Mouse (Mus musculus): ENCODE measurements at regions not wholly inside any gene's neighbourhood (a gene's known extent, or its start where the extent isn't known, plus 50 kb on each side); places are given as distances from the start of the nearest gene placed in this dataset.

DNA sequence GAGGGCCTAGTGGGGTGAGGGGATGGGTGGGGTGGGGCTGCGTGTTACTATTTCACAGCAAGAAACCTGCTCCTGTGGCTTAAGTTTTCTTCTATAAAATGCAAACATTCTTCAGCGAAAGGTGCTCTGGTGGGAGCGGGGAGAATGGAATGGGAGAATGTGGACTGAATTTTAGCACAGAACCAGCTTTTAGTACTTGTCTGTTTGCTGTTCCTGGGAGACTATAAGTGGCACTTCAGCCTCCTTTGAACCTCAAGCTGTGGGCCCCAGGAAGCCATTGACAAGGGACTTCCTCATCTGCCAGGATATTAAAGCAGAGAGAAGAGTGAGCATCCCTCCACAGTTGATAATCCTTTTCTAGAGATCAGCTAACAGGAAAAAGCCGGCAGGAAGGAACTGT is 580.2 kb downstream of the Zfp706 start:
- Histone ChIP-seq H3K27me3 (ENCODE audit: control insufficient read depth, insufficient read depth, low read length) (no peaks in the 10 kb centered on the region), H3K79me2 (ENCODE audit: control insufficient read depth, insufficient read depth, low read length) (no peaks in the 10 kb centered on the region), H3K4me1 (ENCODE audit: control insufficient read depth, insufficient read depth, low read length) (peaks cover 3% of the 10 kb centered on the region; the same call in 1 of the 2 replicates), H3K9ac (ENCODE audit: low read depth, low read length) (no peak overlapping the region), H3K4me3 (ENCODE audit: insufficient read depth, low read depth, low read length) (no peak overlapping the region), H3K36me3 (ENCODE audit: control insufficient read depth, insufficient read depth, low read length) (no peaks in the 10 kb centered on the region), H3K27ac (replicated peaks; ENCODE audit: insufficient read depth, low read depth, low read length) (no peak overlapping the region)
- DNase-seq (ENCODE audit: extremely low read depth, low read depth, low spot score) = no peak
- 67% methylated on average over 4 of the region's 4 CpGs for WGBS
- TF ChIP-seq CTCF (IDR thresholded peaks at IDR 0.05; ENCODE audit: low read depth, low read length) = no peak
- no peak for TF ChIP-seq POLR2A (IDR thresholded peaks at IDR 0.05; ENCODE audit: extremely low read depth, insufficient read depth, low read length)

DNA sequence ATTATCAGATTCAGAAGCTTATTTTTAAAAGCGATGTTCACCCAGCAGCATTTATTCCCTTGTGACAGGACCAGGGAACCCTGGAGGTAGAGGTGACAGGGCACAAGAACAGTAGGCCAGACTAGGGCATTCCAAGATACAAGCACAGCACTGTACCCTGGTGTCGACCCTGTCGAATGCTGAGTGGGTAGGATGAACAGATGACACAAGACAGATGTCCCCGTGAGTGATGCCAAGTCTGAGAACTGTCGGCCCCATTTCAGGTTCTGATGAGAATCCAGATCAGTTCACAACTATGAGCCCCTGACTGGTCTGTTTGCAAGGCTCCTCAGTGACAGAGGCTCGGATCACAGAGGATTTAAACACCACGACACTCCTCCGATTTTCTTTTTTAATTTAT is 581.7 kb downstream of the Zfp706 start:
- DNase-seq (ENCODE audit: extremely low read depth, low read depth, low spot score) = no peak
- Histone ChIP-seq H3K36me3 (ENCODE audit: control insufficient read depth, insufficient read depth, low read length) (no peaks in the 10 kb centered on the region), H3K9ac (ENCODE audit: low read depth, low read length) (no peak overlapping the region), H3K4me3 (ENCODE audit: insufficient read depth, low read depth, low read length) (no peak overlapping the region), H3K4me1 (ENCODE audit: control insufficient read depth, insufficient read depth, low read length) (peaks cover 5% of the 10 kb centered on the region; the same call in 1 of the 2 replicates), H3K27me3 (ENCODE audit: control insufficient read depth, insufficient read depth, low read length) (no peaks in the 10 kb centered on the region), H3K79me2 (ENCODE audit: control insufficient read depth, insufficient read depth, low read length) (no peaks in the 10 kb centered on the region), H3K27ac (replicated peaks; ENCODE audit: insufficient read depth, low read depth, low read length) (no peak overlapping the region)
- WGBS = 87% methylated on average over 8 of the region's 8 CpGs
- TF ChIP-seq POLR2A (IDR thresholded peaks at IDR 0.05; ENCODE audit: extremely low read depth, insufficient read depth, low read length) (no peak), CTCF (IDR thresholded peaks at IDR 0.05; ENCODE audit: low read depth, low read length) (no peak)

DNA sequence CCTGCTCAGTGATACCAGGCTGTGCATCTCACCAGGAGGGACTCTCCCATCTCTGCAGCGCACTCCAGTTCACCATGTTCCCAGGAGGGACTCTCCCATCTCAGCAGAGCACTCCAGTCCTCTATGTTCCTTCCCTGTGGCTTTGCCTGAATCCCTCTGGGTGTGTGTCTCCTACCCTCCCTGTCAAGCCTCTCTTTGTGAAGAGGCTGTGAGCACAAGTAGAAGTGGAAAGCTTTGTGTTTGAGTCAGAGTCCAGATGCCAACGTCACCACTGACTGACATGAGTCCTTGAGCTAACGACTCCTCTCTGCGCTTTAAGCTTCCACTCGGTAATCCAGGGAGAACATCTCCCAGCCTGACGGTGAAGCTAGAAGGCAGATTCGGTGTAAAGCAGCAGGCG is 583.5 kb downstream of the Zfp706 start:
- 97% methylated on average over 8 of the region's 8 CpGs for WGBS
- no peaks in the 10 kb centered on the region for H3K27me3 ChIP-seq (ENCODE audit: control insufficient read depth, insufficient read depth, low read length)
- TF ChIP-seq CTCF (IDR thresholded peaks at IDR 0.05; ENCODE audit: low read depth, low read length) = no peak
- TF ChIP-seq POLR2A (IDR thresholded peaks at IDR 0.05; ENCODE audit: extremely low read depth, insufficient read depth, low read length) = no peak
- no peak for DNase-seq (ENCODE audit: extremely low read depth, low read depth, low spot score)
- no peak overlapping the region for H3K27ac ChIP-seq (replicated peaks; ENCODE audit: insufficient read depth, low read depth, low read length)
- no peak overlapping the region for H3K9ac ChIP-seq (ENCODE audit: low read depth, low read length)
- H3K79me2 ChIP-seq (ENCODE audit: control insufficient read depth, insufficient read depth, low read length) = no peaks in the 10 kb centered on the region
- no peaks in the 10 kb centered on the region for H3K36me3 ChIP-seq (ENCODE audit: control insufficient read depth, insufficient read depth, low read length)
- H3K4me3 ChIP-seq (ENCODE audit: insufficient read depth, low read depth, low read length) = no peak overlapping the region
- peaks cover 18% of the 10 kb centered on the region for H3K4me1 ChIP-seq (ENCODE audit: control insufficient read depth, insufficient read depth, low read length)

DNA sequence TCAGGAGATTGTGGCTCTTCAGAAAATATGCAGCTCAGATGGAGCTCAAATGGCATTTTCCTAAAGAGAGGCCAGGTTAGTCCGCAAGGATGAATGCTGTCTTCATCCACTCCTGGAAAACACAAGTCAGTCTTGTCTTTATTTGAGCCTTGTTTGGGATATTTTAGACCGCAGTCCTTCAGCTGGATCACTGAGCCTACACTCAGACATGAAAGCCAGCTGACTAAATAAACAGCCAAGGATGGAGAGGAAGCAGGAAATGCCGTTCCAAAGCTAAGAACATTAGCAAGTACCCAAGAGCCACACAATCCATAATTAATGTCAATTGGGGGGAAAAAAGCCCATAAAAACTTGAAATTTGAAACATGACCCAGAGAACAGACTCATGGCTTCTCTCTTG is 584.8 kb downstream of the Zfp706 start:
- no peaks in the 10 kb centered on the region for H3K79me2 ChIP-seq (ENCODE audit: control insufficient read depth, insufficient read depth, low read length)
- no peak for DNase-seq (ENCODE audit: extremely low read depth, low read depth, low spot score)
- H3K36me3 ChIP-seq (ENCODE audit: control insufficient read depth, insufficient read depth, low read length) = no peaks in the 10 kb centered on the region
- H3K4me1 ChIP-seq (ENCODE audit: control insufficient read depth, insufficient read depth, low read length) = peaks cover 21% of the 10 kb centered on the region
- WGBS = 75% methylated on average over 3 of the region's 3 CpGs
- H3K4me3 ChIP-seq (ENCODE audit: insufficient read depth, low read depth, low read length) = no peak overlapping the region
- TF ChIP-seq CTCF (IDR thresholded peaks at IDR 0.05; ENCODE audit: low read depth, low read length) = no peak
- H3K27me3 ChIP-seq (ENCODE audit: control insufficient read depth, insufficient read depth, low read length) = no peaks in the 10 kb centered on the region
- H3K9ac ChIP-seq (ENCODE audit: low read depth, low read length) = no peak overlapping the region
- no peak overlapping the region for H3K27ac ChIP-seq (replicated peaks; ENCODE audit: insufficient read depth, low read depth, low read length)

DNA sequence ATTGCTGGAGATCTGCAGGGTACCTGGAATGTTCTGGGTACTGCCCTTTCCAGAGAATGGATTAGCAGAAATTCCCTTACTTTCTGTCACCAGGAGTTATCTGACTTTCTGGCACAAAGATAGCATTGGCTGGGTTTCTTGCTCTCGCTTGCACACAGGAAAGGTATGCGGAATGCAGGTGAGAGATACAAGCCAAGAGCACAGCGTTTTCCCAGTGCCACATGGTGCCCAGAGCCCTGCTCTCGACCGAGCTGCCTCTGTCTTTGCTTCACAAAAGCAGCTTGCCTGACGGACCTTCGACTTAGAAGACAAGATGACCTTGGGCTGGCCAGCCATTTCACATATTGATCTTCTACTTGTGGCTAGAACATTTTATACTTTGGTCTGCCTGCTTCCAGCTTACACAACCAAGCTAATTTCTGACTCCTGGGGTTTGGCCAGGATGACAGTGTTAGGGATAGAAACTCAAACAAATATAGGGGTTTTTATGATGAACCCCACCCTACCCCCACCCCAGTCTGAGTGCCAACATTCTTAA is 587.6 kb downstream of the Zfp706 start:
- DNase-seq (ENCODE audit: extremely low read depth, low read depth, low spot score) = peak; percentile 93
- TF ChIP-seq POLR2A (IDR thresholded peaks at IDR 0.05; ENCODE audit: extremely low read depth, insufficient read depth, low read length) = no peak
- TF ChIP-seq CTCF (IDR thresholded peaks at IDR 0.05; ENCODE audit: low read depth, low read length) = no peak

DNA sequence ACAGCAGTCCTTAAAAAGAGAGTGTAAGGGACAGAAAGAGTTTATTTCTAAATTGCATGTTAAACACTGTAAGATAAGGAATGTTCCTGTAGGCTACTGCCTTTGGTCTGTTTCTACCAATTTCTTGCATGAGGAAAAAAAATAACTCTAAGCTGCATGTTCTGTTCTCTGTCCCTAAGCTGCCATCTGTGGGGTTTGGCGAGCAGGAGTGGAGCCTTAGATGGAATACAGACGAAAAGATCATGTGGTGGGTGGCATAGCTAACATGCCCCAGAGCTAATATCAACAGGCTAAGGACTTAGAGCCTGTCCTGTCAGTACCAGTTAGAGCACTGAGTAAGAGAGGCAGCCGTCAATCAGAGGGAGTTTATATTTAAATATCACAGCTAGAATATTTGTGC is 590.1 kb downstream of the Zfp706 start:
- H3K79me2 ChIP-seq (ENCODE audit: control insufficient read depth, insufficient read depth, low read length) = no peaks in the 10 kb centered on the region
- no peaks in the 10 kb centered on the region for H3K36me3 ChIP-seq (ENCODE audit: control insufficient read depth, insufficient read depth, low read length)
- TF ChIP-seq CTCF (IDR thresholded peaks at IDR 0.05; ENCODE audit: low read depth, low read length) (no peak), POLR2A (IDR thresholded peaks at IDR 0.05; ENCODE audit: extremely low read depth, insufficient read depth, low read length) (no peak)
- no peak overlapping the region for H3K9ac ChIP-seq (ENCODE audit: low read depth, low read length)
- H3K27me3 ChIP-seq (ENCODE audit: control insufficient read depth, insufficient read depth, low read length) = no peaks in the 10 kb centered on the region
- peaks cover 24% of the 10 kb centered on the region for H3K4me1 ChIP-seq (ENCODE audit: control insufficient read depth, insufficient read depth, low read length)
- H3K4me3 ChIP-seq (ENCODE audit: insufficient read depth, low read depth, low read length) = no peak overlapping the region
- H3K27ac ChIP-seq (replicated peaks; ENCODE audit: insufficient read depth, low read depth, low read length) = no peak overlapping the region
- no peak for DNase-seq (ENCODE audit: extremely low read depth, low read depth, low spot score)
- 86% methylated on average over 3 of the region's 3 CpGs for WGBS

More for the DNA sequence above, 587.6 kb downstream of the Zfp706 start:
- Histone ChIP-seq H3K9ac (ENCODE audit: low read depth, low read length) (peak overlapping the region; percentile 19; the same call in 1 of the 2 replicates), H3K4me3 (ENCODE audit: insufficient read depth, low read depth, low read length) (no peak overlapping the region), H3K36me3 (ENCODE audit: control insufficient read depth, insufficient read depth, low read length) (no peaks in the 10 kb centered on the region), H3K27me3 (ENCODE audit: control insufficient read depth, insufficient read depth, low read length) (no peaks in the 10 kb centered on the region), H3K4me1 (ENCODE audit: control insufficient read depth, insufficient read depth, low read length) (peaks cover 24% of the 10 kb centered on the region), H3K27ac (replicated peaks; ENCODE audit: insufficient read depth, low read depth, low read length) (peak overlapping the region; percentile 96), H3K79me2 (ENCODE audit: control insufficient read depth, insufficient read depth, low read length) (no peaks in the 10 kb centered on the region)
- WGBS = 23% methylated on average over 7 of the region's 7 CpGs

Measured in liver, adult 2 months (tissue).